8 mouse cellular contexts compared by ENCODE assay signal in genomic region chr6:84588895-84589652, GRCm38 (mm10). TPM values are rescaled to one million over a fixed set of nuclear protein-coding genes. Genes with fewer than 3 reads are reported as not detected.
DNase-seq lines count a peak whose midpoint lies in the region; TF ChIP-seq lines count a peak whose summit lies in the region.

No protein-coding gene starts in this region.

- no peaks in the 10 kb centered on the region for H3K36me3 ChIP-seq in small intestine, adult 2 months (ENCODE audit: control insufficient read depth, insufficient read depth, low read length)

- no peak for TF ChIP-seq CTCF in lung, adult 2 months (IDR thresholded peaks at IDR 0.05; ENCODE audit: insufficient read depth, low read length)
- TF ChIP-seq CTCF in small intestine, adult 2 months (IDR thresholded peaks at IDR 0.05; ENCODE audit: extremely low read depth, insufficient read length, insufficient replicate concordance, low read depth, low read length), result no peak

- intact Hi-C loops in gastrocnemius, postnatal 14 days (cut with DNase I; ENCODE audit: low total_unique reads), result no loop called here

- DNase-seq in gastrocnemius, postnatal 14 days, result peak; percentile 36
- DNase-seq in gastrocnemius, adult 18-20 months (ENCODE audit: low spot score), result no peak
- peak; percentile 72 for DNase-seq in adrenal gland, postnatal 10 days
- peak; percentile 61 to 69 for DNase-seq in heart, adult 18-20 months
- DNase-seq in kidney, adult 11 months, result peak; percentile 24
- peak; percentile 61 for DNase-seq in lung, adult 2 months
- no peak for DNase-seq in frontal cortex, postnatal 25 days (ENCODE audit: low spot score in 2 of 2)

- peaks cover 57% of the 10 kb centered on the region for H3K27me3 ChIP-seq in small intestine, adult 2 months (ENCODE audit: control insufficient read depth, insufficient read depth, low read length)

- WGBS in lung, adult 2 months, result 3% methylated on average over 54 of the region's 54 CpGs
- 2% methylated on average over 54 of the region's 54 CpGs for WGBS in small intestine, adult 2 months

- H3K4me1 ChIP-seq in lung, adult 2 months (ENCODE audit: control insufficient read depth, insufficient read depth, low read length), result peaks cover 10% of the 10 kb centered on the region
- peaks cover 16% of the 10 kb centered on the region for H3K4me1 ChIP-seq in small intestine, adult 2 months (ENCODE audit: control insufficient read depth, insufficient read depth, insufficient read length, low read length)

- H3K4me3 ChIP-seq in lung, adult 2 months (replicated peaks; ENCODE audit: extremely low read depth, low read depth, low read length), result peak overlapping the region; percentile 53
- peak overlapping the region; percentile 59 for H3K4me3 ChIP-seq in small intestine, adult 2 months (ENCODE audit: low read depth, low read length)

- peak; percentile 42; the same call in 1 of the 2 replicates for TF ChIP-seq POLR2A in lung, adult 2 months (IDR thresholded peaks at IDR 0.05; ENCODE audit: borderline replicate concordance, extremely low read depth, low read depth, low read length)
- TF ChIP-seq POLR2A in small intestine, adult 2 months (IDR thresholded peaks at IDR 0.05; ENCODE audit: low read depth, low read length), result no peak

- H3K27ac ChIP-seq in small intestine, adult 2 months (ENCODE audit: insufficient read depth, low read depth, low read length), result no peak overlapping the region

RNA-seq across cellular contexts. Expression of gene Cyp26b1, which starts 4.6 kb away (rescaled TPM):
- total RNA-seq in gastrocnemius, postnatal 14 days (2021), result 1 to 10 TPM; 1.1 to 2.5 TPM
- 1 to 10 TPM; 1.1 to 2.1 TPM for total RNA-seq in gastrocnemius, adult 18-20 months (2021)
- 1 to 10 TPM; 3.8 to 6.1 TPM for total RNA-seq in adrenal gland, postnatal 10 days (2021)
- total RNA-seq in heart, adult 18-20 months (2021), result 1 to 10 TPM; 2.7 to 3.8 TPM
- 4.1 and 8.6 TPM in 2 replicates for polyA plus RNA-seq in lung, adult 2 months (2012; rRNA removed)
- 2.6 and 3.0 TPM in 2 replicates for polyA plus RNA-seq in small intestine, adult 2 months (2012; rRNA removed)

Comparison
In these comparisons a context has a peak if more than half of its experiments do, and no peak if none do; other contexts are left out.
1. DNase-seq: peak in gastrocnemius, postnatal 14 days (single experiment), adrenal gland, postnatal 10 days (single experiment), heart, adult 18-20 months (2 of 2), kidney, adult 11 months (single experiment) and lung, adult 2 months (single experiment); none in gastrocnemius, adult 18-20 months (single experiment) and frontal cortex, postnatal 25 days (0 of 2).